Mouse (Mus musculus) erythroblast, embryonic 14.5 days (primary cell): ENCODE measurements at regions not wholly inside any gene's neighbourhood (a gene's known extent, or its start where the extent isn't known, plus 50 kb on each side); places are given as distances from the start of the nearest gene placed in this dataset.

Source experiments
- GATA1 ChIP-seq: IDR thresholded peaks from 2 replicates; pipeline ENCODE4 v1.6.1; 2012; ENCODE audit warnings: low read length, inconsistent platforms, mixed read lengths
- TAL1 ChIP-seq: IDR thresholded peaks from 3 replicates; pipeline ENCODE4 v1.6.1; 2012; ENCODE audit warnings: low read length, inconsistent platforms, mixed read lengths

DNA sequence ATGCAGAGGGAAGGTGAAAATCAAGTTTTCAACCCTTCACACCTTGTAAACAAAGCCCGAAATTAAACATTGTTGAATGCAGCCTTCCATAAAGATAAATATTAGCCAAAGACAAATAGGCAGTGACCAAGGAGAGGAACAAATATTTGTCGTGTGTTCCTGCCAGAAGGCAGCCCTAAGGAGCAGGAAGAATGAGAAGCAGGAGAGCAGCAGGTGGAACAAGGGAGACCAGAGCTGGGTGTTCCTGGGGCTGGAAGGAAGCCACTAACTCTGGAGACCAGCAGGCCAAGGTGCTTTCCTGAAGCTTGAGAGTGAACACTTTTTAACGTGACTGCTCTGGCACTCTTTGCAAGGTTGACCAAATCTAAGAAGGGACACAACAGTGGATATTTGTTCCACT, 55.6 kb upstream of the C1galt1 start:
- TF ChIP-seq TAL1 (no peak), GATA1 (no peak)
